Mouse (Mus musculus) G1E (cell line): ENCODE data around the gene Lamtor4.

Experiments used
- CTCF ChIP-seq: IDR thresholded peaks from 2 replicates; pipeline ENCODE4 v1.5.1; 2012; ENCODE audit warnings: low read depth, low read length, inconsistent platforms, mixed read lengths
- GATA1 ChIP-seq: IDR thresholded peaks from 2 replicates; pipeline ENCODE4 v1.6.1; 2012; ENCODE audit warnings: borderline replicate concordance, low read length, inconsistent platforms, mixed read lengths
- GATA2 ChIP-seq: IDR thresholded peaks from 2 replicates; pipeline ENCODE4 v1.6.1; 2012; ENCODE audit warnings: low read depth, low read length, inconsistent platforms, borderline replicate concordance
- POLR2AphosphoS5 ChIP-seq: IDR thresholded peaks from 2 replicates; pipeline ENCODE4 v1.6.1; 2012; ENCODE audit warnings: low read depth, low read length, inconsistent platforms; ENCODE audit not compliant: insufficient replicate concordance
- TAL1 ChIP-seq: conservative IDR thresholded peaks from 2 replicates; pipeline ENCODE4 v1.6.1; 2012; ENCODE audit warnings: low read depth, low read length, inconsistent platforms, mixed read lengths

- TF ChIP-seq CTCF (no peak), POLR2AphosphoS5 (no peak), GATA1 (no peak), TAL1 (no peak), GATA2 (no peak)
These were observed 35.4 kb upstream of the Lamtor4 start for GRCm38 (mm10) chr5:138219864-138220263.
